Mouse (Mus musculus): ENCODE measurements around the gene Dapk2.

DNA sequence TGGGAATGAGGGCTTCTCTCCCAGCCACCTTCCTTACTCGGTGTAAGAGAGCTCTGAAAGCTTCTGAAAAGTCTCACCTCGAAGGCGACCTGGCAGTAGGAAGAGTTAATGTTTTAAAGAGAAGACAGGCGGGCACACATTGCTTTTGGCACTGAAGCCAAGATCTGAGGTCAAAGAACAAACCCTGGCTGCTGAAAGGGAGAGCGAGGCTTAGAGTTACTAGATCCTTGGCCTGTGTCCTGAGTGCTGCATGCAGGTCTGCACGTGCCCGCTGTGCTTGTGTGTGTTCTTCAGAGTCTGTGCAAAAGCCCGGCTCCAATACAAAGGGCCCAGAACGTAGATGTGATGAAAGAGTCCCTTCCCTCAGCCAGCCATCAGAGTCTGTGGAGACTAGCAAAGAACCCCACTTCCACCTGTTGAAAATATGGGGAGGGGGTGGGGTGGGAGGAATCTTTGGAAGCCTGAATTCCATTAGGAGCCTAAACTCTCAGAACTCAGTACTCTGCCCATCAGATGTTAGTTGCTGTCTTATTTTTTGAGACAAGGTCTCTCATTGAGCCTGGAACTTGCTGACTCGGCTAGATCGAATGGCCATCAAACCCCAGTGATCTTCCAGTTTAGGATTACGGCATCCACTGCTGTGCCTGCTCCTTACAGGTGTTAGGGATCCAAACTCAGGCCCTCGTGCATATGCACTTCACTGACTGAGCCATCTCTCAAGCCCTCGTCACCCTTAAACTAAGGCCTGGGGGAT is 41.8 kb downstream of the Dapk2 start:
- no peak for TF ChIP-seq TAL1 (IDR thresholded peaks at IDR 0.05; ENCODE audit: low read length)
- TF ChIP-seq GATA1 (IDR thresholded peaks at IDR 0.05; ENCODE audit: low read length) = no peak
